ENCODE assay signal across 9 mouse cellular contexts in the genomic region with DNA sequence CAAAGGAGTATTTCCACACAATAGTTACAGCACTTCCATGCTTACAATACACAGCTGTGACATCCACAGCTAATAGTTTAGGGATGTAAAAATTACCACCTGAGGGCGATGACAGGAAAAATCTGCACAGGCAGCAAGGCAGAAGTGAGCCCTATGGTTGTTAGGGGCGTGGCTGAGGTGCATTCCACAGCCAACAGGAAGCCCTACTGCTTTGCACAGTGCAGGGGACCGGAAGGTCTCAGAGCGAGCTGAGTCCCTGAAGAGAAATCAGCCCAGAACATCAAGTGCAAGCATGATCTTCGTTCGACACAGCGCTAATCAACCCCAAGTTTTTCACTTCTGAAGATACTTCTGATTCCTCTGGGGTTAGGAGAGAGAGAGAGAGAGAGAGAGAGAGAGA. TPM values are rescaled to one million over a fixed set of nuclear protein-coding genes. Genes with fewer than 3 reads are reported as not detected.
A peak's percentile ranks its signal among the peaks of the same experiment; 100 is the strongest.
DNase-seq lines count a peak whose midpoint lies in the region; ATAC-seq and TF ChIP-seq lines count a peak whose summit lies in the region.
"Had no signal": no experiment of that assay in that cellular context is flagged by ENCODE, and none has a peak within 500 bp of the region (broad histone marks: within the 10 kb centered on the region; RNA-seq: fewer than 3 reads in every experiment).

No protein-coding gene starts in this region.

- H3K4me3 ChIP-seq in intestine, embryonic 16.5 days (ENCODE audit: low read length), result no peak overlapping the region
- no peak overlapping the region for H3K4me3 ChIP-seq in hindbrain, postnatal 0 days (ENCODE audit: low read length)
- H3K4me3 ChIP-seq: limb, embryonic 13.5 days had no signal

- peak; percentile 48 to 51 for DNase-seq in spleen, adult 18-20 months
- DNase-seq in left cerebral cortex, postnatal 36 days (ENCODE audit: low spot score in 2 of 2), result no peak
- DNase-seq in testis, postnatal 14 days (ENCODE audit: low spot score), result no peak
- DNase-seq in hindbrain, postnatal 0 days (ENCODE audit: low spot score), result no peak
- no peak for DNase-seq in layer of hippocampus, postnatal 10 days (ENCODE audit: low spot score in 2 of 2)

- H3K36me3 ChIP-seq in intestine, embryonic 16.5 days (ENCODE audit: control insufficient read depth, insufficient read depth, low read length), result no peaks in the 10 kb centered on the region
- no peaks in the 10 kb centered on the region for H3K36me3 ChIP-seq in hindbrain, postnatal 0 days (ENCODE audit: insufficient read depth, low read length)
- H3K36me3 ChIP-seq: limb, embryonic 13.5 days had no signal

- no peaks in the 10 kb centered on the region for H3K27me3 ChIP-seq in intestine, embryonic 16.5 days (replicated peaks; ENCODE audit: control insufficient read depth, insufficient read depth, low read length)
- H3K27me3 ChIP-seq in hindbrain, postnatal 0 days (ENCODE audit: insufficient read depth, low read length), result no peaks in the 10 kb centered on the region
- H3K27me3 ChIP-seq: limb, embryonic 13.5 days had no signal

- ATAC-seq in CD4-positive, CD25-positive, alpha-beta regulatory T cell, adult 4 months, result peak; percentile 100
- ATAC-seq in common myeloid progenitor, adult 5-6 weeks (replicated peaks; ENCODE audit: low read depth, poor library complexity, severe bottlenecking), result peak; percentile 99
- peak; percentile 80 for ATAC-seq in intestine, embryonic 16.5 days
- no peak for ATAC-seq in hindbrain, postnatal 0 days

- H3K9me3 ChIP-seq in intestine, embryonic 16.5 days (ENCODE audit: control insufficient read depth, low read length), result no peaks in the 10 kb centered on the region
- no peaks in the 10 kb centered on the region for H3K9me3 ChIP-seq in hindbrain, postnatal 0 days (ENCODE audit: low read length)

- TF ChIP-seq CTCF in hindbrain, postnatal 0 days (IDR thresholded peaks at IDR 0.05; ENCODE audit: low read depth), result no peak

- H3K4me2 ChIP-seq in intestine, embryonic 16.5 days (ENCODE audit: low read depth, low read length), result no peak overlapping the region
- H3K4me2 ChIP-seq in hindbrain, postnatal 0 days (ENCODE audit: low read depth, low read length), result no peak overlapping the region
- H3K4me2 ChIP-seq: limb, embryonic 13.5 days had no signal

- H3K4me1 ChIP-seq in intestine, embryonic 16.5 days (ENCODE audit: control insufficient read depth, insufficient read depth, low read length), result no peaks in the 10 kb centered on the region
- no peaks in the 10 kb centered on the region for H3K4me1 ChIP-seq in hindbrain, postnatal 0 days (ENCODE audit: insufficient read depth, low read length)
- H3K4me1 ChIP-seq: limb, embryonic 13.5 days had no signal

- no peak overlapping the region for H3K9ac ChIP-seq in intestine, embryonic 16.5 days (ENCODE audit: low read depth, low read length)
- no peak overlapping the region for H3K9ac ChIP-seq in hindbrain, postnatal 0 days (replicated peaks; ENCODE audit: low read length)
- H3K9ac ChIP-seq: limb, embryonic 13.5 days had no signal

- whole genome bisulfite sequencing in intestine, embryonic 16.5 days, result 44% methylated on average over 7 of the region's 7 CpGs
- WGBS in hindbrain, postnatal 0 days, result 55% methylated on average over 7 of the region's 7 CpGs

- intact Hi-C loops in left cerebral cortex, postnatal 36 days (cut with DNase I), result no loop called here

- no peak overlapping the region for H3K27ac ChIP-seq in intestine, embryonic 16.5 days (ENCODE audit: low read length)
- no peak overlapping the region for H3K27ac ChIP-seq in hindbrain, postnatal 0 days
- H3K27ac ChIP-seq: limb, embryonic 13.5 days had no signal

RNA-seq across cellular contexts. Expression of gene Acp6, which starts 34.4 kb away (rescaled TPM):
- polyA plus RNA-seq in CD4-positive, CD25-positive, alpha-beta regulatory T cell, adult 4 months (2017; shearing (Covaris generic)), result 10 to 100 TPM; 43.0 to 64.3 TPM
- total RNA-seq in common myeloid progenitor, adult 5-6 weeks (2017), result 26.3 and 27.3 TPM in 2 replicates
- 56.4 and 60.3 TPM in 2 replicates for polyA plus RNA-seq in intestine, embryonic 16.5 days (2015; fragmentation: Nextera tagmentation; extraction: Ambion mirVana)
- 10 to 100 TPM; 19.4 to 32.4 TPM for total RNA-seq in left cerebral cortex, postnatal 36 days (2021)
- total RNA-seq in hindbrain, postnatal 0 days (2014; rRNA removed), result 11.4 and 18.2 TPM in 2 replicates
- 14.9 and 15.8 TPM in 2 replicates for polyA plus RNA-seq in hindbrain, postnatal 0 days (2015; fragmentation: Nextera tagmentation; extraction: Ambion mirVana)
- 10 to 100 TPM; 19.0 to 23.4 TPM for total RNA-seq in layer of hippocampus, postnatal 10 days (2021)

Comparison
In these comparisons a context has a peak if more than half of its experiments do, and no peak if none do; other contexts are left out.
1. DNase-seq: peak in spleen, adult 18-20 months (2 of 2); none in left cerebral cortex, postnatal 36 days (0 of 2), testis, postnatal 14 days (single experiment), hindbrain, postnatal 0 days (single experiment) and layer of hippocampus, postnatal 10 days (0 of 2).